Mouse (Mus musculus) layer of hippocampus, postnatal 14 days (tissue): Measurements from ENCODE around the gene Zfyve9. TPM values are rescaled to one million over a fixed set of nuclear protein-coding genes. Genes with fewer than 3 reads are reported as not detected.

ENCODE experiments used
- DNase-seq, 2 experiments: peaks; one replicate each; pipeline ENCODE4 v3.0.0; 2021 to 2022; ENCODE audit warnings: low spot score in 2 of 2, mixed read lengths in 1 of 2
- long read RNA-seq, 2 experiments: library from polyadenylated mRNA; stranded (forward); transcript quantifications; one replicate each; pipeline ENCODE4 v2.0.0; 2021
- total RNA-seq, 2 experiments: library from RNA; stranded (reverse); gene quantifications; 2 replicates each; pipeline ENCODE4 v1.2.3; 2021

The Zfyve9 gene
- 10 to 100 TPM; 46.1 to 48.8 TPM for total RNA-seq
- long read RNA-seq, experiment 1, full-length matches to known transcripts: 1 of 8 reads
- long read RNA-seq, experiment 1, partial matches to known transcripts: 1 of 8 reads
- long read RNA-seq, experiment 1, other reads (novel, unspliced or antisense): 6 of 8 reads
- long read RNA-seq, experiment 2, partial matches to known transcripts: 1 of 6 reads
- long read RNA-seq, experiment 2, other reads (novel, unspliced or antisense): 5 of 6 reads

GRCm38 (mm10) chr4:108780057-108780863, at the start of gene Zfyve9:
Gene Zfyve9, minus strand, starts transcription at chr4:108780798.
- DNase-seq: peak; percentile 76 to 77

GRCm38 (mm10) chr4:108826643-108827042, 46.0 kb upstream of the Zfyve9 start:
- no peak for DNase-seq

DNA sequence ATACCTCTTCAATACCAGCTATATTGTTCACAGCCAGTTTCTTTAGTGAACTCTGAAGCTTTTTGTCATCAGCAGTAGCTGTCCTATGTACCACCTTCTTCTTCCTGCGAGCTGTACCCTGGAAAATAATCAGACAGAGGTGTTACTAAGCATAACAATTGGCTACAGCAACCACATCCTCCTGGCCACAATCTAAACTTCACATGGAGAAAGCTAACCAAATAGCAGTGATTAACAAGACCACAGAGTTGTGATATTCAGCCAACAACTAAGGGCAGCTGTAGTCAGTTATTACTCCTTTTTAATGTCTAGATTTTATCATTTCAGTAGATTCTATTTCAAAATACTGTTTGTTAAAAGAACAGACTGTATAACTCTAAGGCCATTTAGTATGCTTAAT, 45.5 kb upstream of the Zfyve9 start:
- DNase-seq: no peak

DNA sequence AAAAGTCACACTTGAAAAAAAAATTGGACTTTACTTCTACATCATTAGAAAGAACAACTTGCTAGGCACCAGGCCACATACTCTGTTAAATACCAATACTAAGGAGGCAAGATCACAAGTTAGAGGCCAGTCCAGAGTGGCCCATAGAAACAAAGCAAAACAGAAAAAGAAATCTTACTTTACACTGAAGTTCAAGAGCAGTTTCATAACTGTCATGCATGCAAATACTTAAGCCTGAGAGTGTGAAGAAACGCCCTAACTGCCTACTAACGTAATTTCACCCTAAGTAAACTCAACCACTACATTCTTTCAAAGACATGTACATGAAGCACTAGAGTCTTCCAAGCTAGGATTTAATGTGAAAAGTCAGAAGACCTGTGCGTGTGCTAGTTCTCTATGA, 45.1 kb upstream of the Zfyve9 start:
- no peak for DNase-seq

DNA sequence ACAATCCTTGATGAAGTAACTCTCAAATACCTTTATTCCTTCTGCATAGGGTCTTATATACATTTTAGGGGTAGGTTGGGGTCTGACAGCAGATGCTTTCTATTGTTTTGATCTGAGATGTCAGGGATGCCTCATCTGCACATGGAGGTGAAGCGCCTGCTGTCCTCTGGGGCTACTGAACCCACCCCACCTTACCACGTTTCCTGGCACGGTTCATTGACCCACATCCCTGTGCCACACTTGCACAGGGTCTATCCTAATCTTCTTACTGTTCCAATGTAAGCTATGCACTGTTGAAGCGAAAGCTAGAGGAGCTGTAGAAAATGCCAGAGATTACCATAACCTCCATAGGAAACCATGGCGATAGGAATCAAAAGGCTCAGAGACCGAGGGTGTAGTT, 31.0 kb upstream of the Zfyve9 start:
- DNase-seq: no peak

DNA sequence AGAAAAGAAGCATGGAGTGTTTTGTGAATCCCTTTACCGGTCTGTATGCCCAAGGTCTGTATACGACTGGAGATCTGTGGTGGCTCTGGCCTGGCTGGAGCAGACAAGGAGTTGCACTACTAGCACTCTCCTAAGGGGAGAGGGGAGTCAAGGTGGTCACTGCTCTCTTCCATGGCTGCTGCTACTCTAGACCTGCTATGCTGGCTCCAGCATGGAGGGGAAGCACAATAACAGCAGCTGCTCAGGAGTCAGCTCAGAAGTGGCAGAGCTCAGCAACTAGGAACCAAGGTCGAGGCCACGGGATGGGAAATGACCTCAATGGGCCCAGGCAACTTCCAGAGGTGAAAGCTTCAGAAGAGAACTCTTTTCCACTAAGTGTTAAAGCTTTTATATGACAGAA, 30.5 kb upstream of the Zfyve9 start:
- no peak for DNase-seq

GRCm38 (mm10) chr4:108803535-108803934, 22.9 kb upstream of the Zfyve9 start:
- DNase-seq: no peak

- DNase-seq: peak; percentile 57 to 78
Measured at GRCm38 (mm10) chr4:108798083-108798830, 17.7 kb upstream of the Zfyve9 start.

DNA sequence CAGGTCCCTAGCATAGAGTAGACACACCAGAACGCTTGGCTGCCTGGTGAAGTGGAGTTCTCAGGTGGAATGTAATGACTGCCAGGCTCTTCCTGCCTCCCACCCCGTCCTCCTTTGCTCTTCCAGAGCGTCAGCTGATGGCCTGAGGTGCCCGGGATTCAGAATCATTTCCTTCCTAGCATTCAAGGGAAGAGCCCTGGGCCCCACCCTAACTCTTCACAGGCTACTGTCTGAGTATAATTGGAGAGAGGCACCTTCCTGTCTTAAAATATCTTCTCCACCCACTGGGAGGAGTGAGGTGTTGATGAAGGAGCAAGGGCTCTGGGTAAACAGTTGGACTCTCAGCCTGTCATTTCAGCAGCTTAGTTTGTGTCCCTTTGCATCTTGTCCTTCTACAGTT, 16.1 kb upstream of the Zfyve9 start:
- DNase-seq: no peak

DNA sequence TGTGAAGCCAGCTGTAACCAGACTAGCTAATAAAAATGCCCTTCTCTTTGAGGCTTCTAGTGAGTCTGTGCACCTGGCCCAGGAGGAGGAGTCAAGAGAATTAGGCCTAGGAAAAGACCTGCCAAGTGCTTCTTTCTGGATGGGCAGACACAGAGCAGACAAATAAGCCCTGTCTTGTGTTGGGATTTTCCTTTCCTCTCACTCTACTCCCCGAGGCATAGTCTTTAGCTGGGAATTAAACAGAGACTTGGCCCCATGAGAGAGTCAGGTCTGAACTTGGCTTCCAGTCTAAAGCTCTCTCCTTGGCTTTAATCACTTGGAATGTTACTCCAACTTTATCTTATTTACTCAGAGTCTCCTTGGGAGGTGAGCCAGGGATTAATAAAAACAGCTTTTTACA, 13.3 kb upstream of the Zfyve9 start:
- no peak for DNase-seq

- DNase-seq: no peak
Measured at GRCm38 (mm10) chr4:108790507-108790906, 9.9 kb upstream of the Zfyve9 start.

DNA sequence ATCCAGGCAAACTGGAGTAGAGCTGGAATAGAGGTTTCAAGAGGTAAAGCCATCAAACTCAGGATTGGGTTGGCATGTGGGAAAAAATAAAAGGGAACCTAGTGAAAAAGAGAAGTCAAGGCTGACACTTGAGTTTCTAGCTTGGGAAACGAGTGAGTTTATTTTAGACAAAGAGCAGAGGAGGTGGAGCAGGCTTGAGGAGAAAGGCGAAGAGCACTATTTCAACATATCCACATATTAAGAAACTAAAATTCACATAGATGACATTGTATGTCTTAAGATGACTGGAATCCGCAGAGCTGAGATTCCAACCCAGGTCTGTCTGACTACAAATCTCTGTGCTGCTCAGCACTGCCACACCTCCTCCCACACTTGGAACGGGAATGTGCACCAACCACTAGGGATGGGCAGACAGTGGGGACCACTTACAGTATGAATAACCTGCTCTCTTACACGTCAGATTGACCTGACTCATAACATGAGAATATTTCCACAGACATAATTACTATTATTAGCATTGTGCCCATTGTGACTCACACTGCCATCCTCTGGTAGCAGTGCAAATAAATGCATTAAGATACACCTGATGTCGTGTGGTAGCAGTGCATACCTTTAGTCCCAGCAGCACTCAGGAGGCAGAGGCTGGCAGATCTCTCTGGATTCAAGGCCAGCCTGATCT, 8.8 kb upstream of the Zfyve9 start:
- no peak for DNase-seq

DNA sequence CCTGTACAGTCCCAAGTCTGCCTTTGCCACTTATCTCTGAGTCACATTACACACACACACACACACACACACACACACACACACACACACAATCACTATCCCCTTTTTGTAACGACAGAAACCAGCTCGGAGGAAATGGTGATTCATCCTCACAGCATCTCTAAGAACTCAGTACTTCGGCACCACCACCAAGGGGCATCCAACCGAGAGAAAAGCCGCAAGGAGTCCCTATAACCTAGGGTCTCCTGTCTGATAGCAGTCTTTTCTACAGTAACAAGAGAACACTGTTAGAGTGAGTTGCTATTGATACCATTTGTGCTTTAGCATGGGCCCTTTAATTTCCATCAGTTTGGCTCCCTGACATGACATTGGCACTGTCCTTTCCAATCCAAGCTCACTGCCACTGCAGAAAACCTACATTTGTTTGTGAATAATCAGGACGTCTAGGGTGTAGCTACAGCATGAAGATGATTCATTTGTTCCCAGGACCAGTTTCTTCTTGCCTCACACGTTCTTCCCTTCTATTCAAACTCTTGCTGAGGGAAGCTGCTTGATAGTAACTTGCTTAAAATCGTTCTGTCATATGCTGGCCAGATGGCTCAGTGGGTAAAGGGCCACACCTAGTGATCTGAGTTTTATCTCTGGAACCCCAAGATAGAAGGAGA, 2.0 kb upstream of the Zfyve9 start:
- DNase-seq: no peak

GRCm38 (mm10) chr4:108781596-108781995, 998 bp upstream of the Zfyve9 start:
- DNase-seq: no peak

- DNase-seq: no peak
Measured at GRCm38 (mm10) chr4:108780864-108781205, 237 bp upstream of the Zfyve9 start.

DNA sequence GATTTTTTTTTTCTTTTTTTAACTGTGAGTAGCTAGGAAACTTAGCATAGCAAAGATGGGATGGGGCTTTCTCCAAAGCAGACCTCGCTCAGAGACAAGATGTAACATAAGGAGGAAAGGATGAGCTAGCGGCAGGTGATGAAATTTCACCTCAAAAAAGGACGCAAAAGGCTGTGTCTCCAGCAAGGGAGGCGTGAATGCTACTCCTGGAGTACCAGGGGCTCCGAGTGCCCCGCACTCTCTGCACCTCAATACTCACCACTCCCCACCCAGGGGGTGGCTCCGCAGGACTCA, 888 bp downstream of the Zfyve9 start:
- DNase-seq: no peak

DNA sequence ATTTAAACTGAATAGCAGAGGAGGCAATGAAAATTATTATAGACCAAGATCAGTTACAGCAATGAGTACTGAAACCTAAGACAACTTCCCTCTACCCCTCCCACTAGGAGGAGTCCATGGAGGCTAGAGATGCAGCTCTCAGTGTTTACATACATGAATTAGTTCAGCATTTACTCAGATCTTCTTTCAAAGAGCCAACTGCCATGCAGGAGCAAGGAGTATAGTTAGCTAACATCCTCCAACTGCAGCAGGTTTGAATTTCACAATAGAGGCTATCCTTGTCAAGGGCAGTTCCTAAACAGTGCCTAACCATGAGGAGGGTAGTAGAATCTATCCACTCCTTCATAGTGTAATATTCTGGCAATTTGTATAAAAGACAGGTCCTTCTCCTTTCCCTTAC, 12.1 kb downstream of the Zfyve9 start:
- DNase-seq: no peak

- no peak for DNase-seq
Measured at GRCm38 (mm10) chr4:108759583-108759982, 21.0 kb downstream of the Zfyve9 start.

DNA sequence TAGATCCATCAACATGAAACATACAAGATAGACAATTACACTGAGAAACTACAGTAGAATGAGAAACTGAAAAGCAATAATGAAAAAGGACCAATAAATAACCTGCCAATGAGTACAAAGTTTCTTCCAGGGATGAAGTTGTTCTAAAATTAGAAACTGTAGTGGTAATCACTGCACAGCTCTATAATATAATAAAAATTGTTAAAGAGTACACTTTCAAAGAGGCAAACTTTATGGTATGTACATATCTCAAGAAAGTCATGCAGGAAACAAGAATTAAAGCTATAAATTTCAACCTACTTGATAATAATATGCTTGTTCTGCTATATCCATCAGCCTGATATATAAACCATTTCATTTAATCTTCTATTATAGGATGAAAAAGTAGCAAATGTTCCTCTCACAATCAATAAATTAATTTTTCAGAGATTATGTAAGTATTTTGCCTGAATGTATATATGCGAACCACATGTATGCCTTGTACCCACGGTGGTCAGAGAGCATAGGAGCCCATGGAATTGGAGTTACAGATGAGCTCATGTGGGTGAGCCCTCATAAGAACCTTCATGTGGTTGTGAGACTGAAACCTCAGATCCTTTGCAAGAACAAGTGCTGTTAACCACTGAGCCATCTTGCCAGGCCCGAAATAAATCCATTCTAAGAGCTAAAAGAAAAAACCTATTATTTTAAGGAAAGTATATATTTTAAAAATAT, 34.3 kb downstream of the Zfyve9 start:
- DNase-seq: no peak

DNA sequence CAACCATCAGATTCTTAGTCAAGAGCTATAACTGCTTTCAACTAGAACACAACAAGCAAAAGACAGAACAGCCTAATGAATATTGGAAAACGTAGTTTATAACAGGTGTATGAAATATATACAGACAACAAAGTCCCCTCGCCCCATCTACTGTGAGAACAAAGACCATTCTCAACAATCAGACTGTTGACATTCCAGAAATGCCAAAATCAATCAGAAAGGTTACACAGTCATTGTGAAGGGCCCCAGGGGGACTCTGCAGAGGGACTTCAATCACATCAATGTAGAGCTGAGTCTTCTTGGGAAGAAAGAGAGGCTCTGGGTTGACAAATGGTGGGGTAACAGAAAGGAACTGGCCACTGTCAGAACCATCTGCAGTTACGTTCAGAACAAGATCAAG, 49.0 kb downstream of the Zfyve9 start:
- no peak for DNase-seq

DNA sequence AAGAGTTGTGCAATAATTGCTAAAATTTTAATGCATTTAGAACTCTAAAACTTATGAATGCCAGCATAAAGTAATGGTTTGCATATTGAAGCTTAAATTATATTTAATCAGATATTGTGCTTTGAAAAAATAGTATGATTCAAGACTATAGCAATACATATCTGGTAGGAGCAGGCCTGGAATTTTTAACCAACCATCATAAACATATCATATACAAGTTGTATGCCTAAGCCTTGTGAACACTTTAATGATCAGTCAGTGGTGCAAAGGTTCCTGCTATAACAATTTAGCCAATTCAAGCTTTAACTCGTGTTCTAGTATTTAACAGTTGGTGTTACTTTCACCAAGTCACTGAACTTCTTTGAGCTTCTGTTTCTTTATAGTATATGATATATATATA, 50.1 kb downstream of the Zfyve9 start:
- no peak for DNase-seq
